Mouse (Mus musculus) embryonic fibroblast, embryonic 13.5 days (primary cell): Measurements from ENCODE around the gene Gm9747.

Experiments used
- CTCF ChIP-seq: IDR thresholded peaks from 2 replicates; pipeline ENCODE4 v1.5.1; 2011; ENCODE audit warnings: mild to moderate bottlenecking, control low read depth, low read length, moderate library complexity, borderline replicate concordance; ENCODE audit not compliant: insufficient read depth
- POLR2A ChIP-seq: IDR thresholded peaks from 2 replicates; pipeline ENCODE4 v1.6.1; 2011; ENCODE audit warnings: low read depth, mild to moderate bottlenecking, control low read depth, low read length, moderate library complexity

GRCm38 (mm10) chr1:82223042-82223795 is 9.7 kb upstream of the Gm9747 start:
- no peak for TF ChIP-seq CTCF
- no peak for TF ChIP-seq POLR2A
